In genomic region chr10:79881981-79882380, GRCm38 (mm10) we compare ENCODE assay signal across 8 mouse cellular contexts. TPM values are rescaled to one million over a fixed set of nuclear protein-coding genes. Genes with fewer than 3 reads are reported as not detected.
A peak's percentile ranks its signal among the peaks of the same experiment; 100 is the strongest.
DNase-seq lines count a peak whose midpoint lies in the region; ATAC-seq lines count a peak whose summit lies in the region.

No protein-coding gene starts in this region.

- no peak overlapping the region for H3K4me3 ChIP-seq in hindbrain, embryonic 14.5 days (replicated peaks; ENCODE audit: low read length)

- H3K4me1 ChIP-seq in hindbrain, embryonic 14.5 days (replicated peaks; ENCODE audit: control insufficient read depth, insufficient read depth, low read length): peaks cover 5% of the 10 kb centered on the region; the same call in 1 of the 2 replicates

- no peak overlapping the region for H3K27ac ChIP-seq in hindbrain, embryonic 14.5 days

- no peaks in the 10 kb centered on the region for H3K36me3 ChIP-seq in hindbrain, embryonic 14.5 days (replicated peaks; ENCODE audit: control insufficient read depth, insufficient read depth)

- peak; percentile 5; the same call in 1 of the 2 replicates for ATAC-seq in hindbrain, embryonic 14.5 days (ENCODE audit: low FRiP score)
- ATAC-seq in megakaryocyte, adult 5-6 weeks (ENCODE audit: poor library complexity, severe bottlenecking): peak; percentile 45

- 7% methylated on average over 22 of the region's 22 CpGs for WGBS in hindbrain, embryonic 14.5 days

- peak overlapping the region; percentile 33 for H3K4me2 ChIP-seq in hindbrain, embryonic 14.5 days (replicated peaks)

- H3K9me3 ChIP-seq in hindbrain, embryonic 14.5 days (ENCODE audit: control insufficient read depth, low read length): no peaks in the 10 kb centered on the region

- DNase-seq in heart, adult 11 months: peak; percentile 93
- DNase-seq in heart, adult 9 months (ENCODE audit: low spot score in 2 of 2): no peak
- DNase-seq in c-Kit-positive CD71-positive TER-119-positive erythroid progenitor cells, embryonic 14.5 days (ENCODE audit: low spot score): peak; percentile 44
- DNase-seq in hindbrain, embryonic 14.5 days (ENCODE audit: low spot score): no peak
- no peak for DNase-seq in ovary, postnatal 14 days (ENCODE audit: low spot score)
- no peak for DNase-seq in right cerebral cortex, adult 18-20 months
- no peak for DNase-seq in Muller cell, postnatal 12 days (ENCODE audit: inconsistent ontology term)

- peak overlapping the region; percentile 28; the same call in 1 of the 2 replicates for H3K9ac ChIP-seq in hindbrain, embryonic 14.5 days

- H3K27me3 ChIP-seq in hindbrain, embryonic 14.5 days (ENCODE audit: control insufficient read depth, insufficient read depth, low read length): peaks cover 24% of the 10 kb centered on the region

RNA-seq across cellular contexts. Expression of gene Elane, which starts 4.1 kb away (rescaled TPM):
- 0.47 TPM in 1 of 2 replicates, not detected in the other for polyA plus RNA-seq in hindbrain, embryonic 14.5 days (2014; fragmentation: Nextera tagmentation; extraction: Ambion mirVana)
- 348 and 366 TPM in 2 replicates for total RNA-seq in megakaryocyte, adult 5-6 weeks (2015)
- total RNA-seq in megakaryocyte, adult 5-6 weeks (2017): 161 and 164 TPM in 2 replicates

RNA-seq across cellular contexts. Expression of gene Plppr3, which starts 7.5 kb away (rescaled TPM):
- polyA plus RNA-seq in hindbrain, embryonic 14.5 days (2014; fragmentation: Nextera tagmentation; extraction: Ambion mirVana): 288 and 294 TPM in 2 replicates
- 6.2 and 10.6 TPM in 2 replicates for total RNA-seq in megakaryocyte, adult 5-6 weeks (2015)
- 13.2 and 17.6 TPM in 2 replicates for total RNA-seq in megakaryocyte, adult 5-6 weeks (2017)

RNA-seq across cellular contexts. Expression of gene Prtn3, which starts 7.7 kb away (rescaled TPM):
- 10.1 and 12.8 TPM in 2 replicates for polyA plus RNA-seq in hindbrain, embryonic 14.5 days (2014; fragmentation: Nextera tagmentation; extraction: Ambion mirVana)
- 322 and 372 TPM in 2 replicates for total RNA-seq in megakaryocyte, adult 5-6 weeks (2015)
- 92.6 and 97.3 TPM in 2 replicates for total RNA-seq in megakaryocyte, adult 5-6 weeks (2017)

RNA-seq across cellular contexts. Expression of gene Cfd, which starts 8.7 kb away (rescaled TPM):
- polyA plus RNA-seq in hindbrain, embryonic 14.5 days (2014; fragmentation: Nextera tagmentation; extraction: Ambion mirVana): not detected in 2 replicates
- total RNA-seq in megakaryocyte, adult 5-6 weeks (2015): not detected in 2 replicates
- total RNA-seq in megakaryocyte, adult 5-6 weeks (2017): not detected in 2 replicates

RNA-seq across cellular contexts. Expression of gene Med16, which starts 26.7 kb away (rescaled TPM):
- 42.0 and 42.5 TPM in 2 replicates for polyA plus RNA-seq in hindbrain, embryonic 14.5 days (2014; fragmentation: Nextera tagmentation; extraction: Ambion mirVana)
- total RNA-seq in megakaryocyte, adult 5-6 weeks (2015): 12.0 and 13.6 TPM in 2 replicates
- total RNA-seq in megakaryocyte, adult 5-6 weeks (2017): 17.5 and 18.0 TPM in 2 replicates

Comparison
In these comparisons a context has a peak if more than half of its experiments do, and no peak if none do; other contexts are left out.
1. DNase-seq: peak in heart, adult 11 months (single experiment) and c-Kit-positive CD71-positive TER-119-positive erythroid progenitor cells, embryonic 14.5 days (single experiment); none in heart, adult 9 months (0 of 2), hindbrain, embryonic 14.5 days (single experiment), ovary, postnatal 14 days (single experiment), right cerebral cortex, adult 18-20 months (single experiment) and Muller cell, postnatal 12 days (single experiment).